ENCODE assay signal across 8 mouse cellular contexts in the genomic region with DNA sequence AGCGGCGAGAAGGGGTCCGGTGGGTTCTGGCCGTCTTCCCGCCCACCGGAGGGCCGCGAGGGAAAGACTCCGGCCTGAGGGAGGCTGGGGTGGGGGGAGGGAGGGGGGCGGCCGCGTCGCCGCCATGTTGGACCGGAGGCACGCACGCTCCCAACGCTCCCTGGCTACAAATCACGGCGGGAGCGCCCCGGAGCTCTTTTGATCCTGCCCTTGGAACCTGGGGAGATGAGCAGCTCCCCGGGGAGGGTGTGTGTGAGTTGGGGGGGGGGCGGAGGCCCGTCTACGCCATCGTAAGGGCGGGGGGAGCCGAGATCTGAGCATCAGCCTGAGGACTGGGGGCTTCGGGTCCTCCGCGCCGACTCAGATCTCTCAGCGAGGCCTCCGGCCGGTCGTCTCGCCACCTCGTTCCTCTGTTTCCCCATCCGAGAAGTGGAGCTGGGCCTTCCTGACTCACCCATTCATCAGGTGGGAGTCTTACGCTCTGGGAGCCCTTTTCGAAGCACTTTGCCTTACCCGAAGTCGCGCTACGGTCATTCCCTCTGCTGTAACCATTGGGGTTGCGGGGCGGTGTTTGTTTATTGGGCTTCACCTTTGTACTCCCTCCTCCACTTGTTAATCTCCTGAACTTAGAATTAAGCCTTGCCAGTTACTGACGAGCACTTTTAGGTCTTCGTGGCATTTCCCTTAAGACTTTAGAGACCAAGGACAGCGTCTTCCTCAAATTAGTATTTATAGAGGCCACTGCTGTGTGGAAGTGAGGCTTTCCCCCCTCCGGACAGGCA. TPM values are rescaled to one million over a fixed set of nuclear protein-coding genes. Genes with fewer than 3 reads are reported as not detected.
DNase-seq lines count a peak whose midpoint lies in the region; ATAC-seq lines count a peak whose summit lies in the region.

No protein-coding gene starts in this region.

- H3K4me3 ChIP-seq in heart, embryonic 10.5 days: peak overlapping the region; percentile 80
- peak overlapping the region; percentile 85 for H3K4me3 ChIP-seq in embryonic facial prominence, embryonic 11.5 days (ENCODE audit: low read depth, low read length)
- H3K4me3 ChIP-seq in intestine, embryonic 15.5 days (replicated peaks): peak overlapping the region; percentile 94
- peak overlapping the region; percentile 83 for H3K4me3 ChIP-seq in macrophage (ENCODE audit: inconsistent target)

- H3K4me1 ChIP-seq in heart, embryonic 10.5 days: peaks cover 18% of the 10 kb centered on the region
- H3K4me1 ChIP-seq in embryonic facial prominence, embryonic 11.5 days (ENCODE audit: control insufficient read depth, insufficient read depth, low read length): no peaks in the 10 kb centered on the region
- peaks cover 13% of the 10 kb centered on the region; the same call in 1 of the 2 replicates for H3K4me1 ChIP-seq in intestine, embryonic 15.5 days (replicated peaks)

- H3K36me3 ChIP-seq in heart, embryonic 10.5 days: peaks cover 18% of the 10 kb centered on the region
- H3K36me3 ChIP-seq in embryonic facial prominence, embryonic 11.5 days (replicated peaks; ENCODE audit: control insufficient read depth, insufficient read depth, low read depth, low read length): no peaks in the 10 kb centered on the region
- H3K36me3 ChIP-seq in intestine, embryonic 15.5 days: no peaks in the 10 kb centered on the region; the same call in 1 of the 2 replicates
- H3K36me3 ChIP-seq in macrophage (ENCODE audit: inconsistent target): 0 out of 2 replicates have a peak, but pooled peaks cover 8% of the 10 kb centered on the region

- H3K27ac ChIP-seq in heart, embryonic 10.5 days: peak overlapping the region; percentile 99
- H3K27ac ChIP-seq in embryonic facial prominence, embryonic 11.5 days (replicated peaks; ENCODE audit: low read depth, low read length): peak overlapping the region; percentile 93
- peak overlapping the region; percentile 97 for H3K27ac ChIP-seq in intestine, embryonic 15.5 days
- H3K27ac ChIP-seq in macrophage: peak overlapping the region; percentile 41

- H3K9me3 ChIP-seq in heart, embryonic 10.5 days: no peaks in the 10 kb centered on the region
- H3K9me3 ChIP-seq in embryonic facial prominence, embryonic 11.5 days (replicated peaks; ENCODE audit: control insufficient read depth, low read length): no peaks in the 10 kb centered on the region
- H3K9me3 ChIP-seq in intestine, embryonic 15.5 days: no peaks in the 10 kb centered on the region

- WGBS in heart, embryonic 10.5 days: under 1% methylated on average over 51 of the region's 52 CpGs
- under 1% methylated on average over 46 of the region's 52 CpGs for WGBS in embryonic facial prominence, embryonic 11.5 days
- 0% methylated on average over 44 of the region's 52 CpGs for WGBS in intestine, embryonic 15.5 days
- under 1% methylated on average over 49 of the region's 52 CpGs for WGBS in macrophage (ENCODE audit: missing documents)

- peak overlapping the region; percentile 48 for H3K4me2 ChIP-seq in embryonic facial prominence, embryonic 11.5 days (ENCODE audit: low read depth, low read length)
- peak overlapping the region; percentile 66 for H3K4me2 ChIP-seq in intestine, embryonic 15.5 days (replicated peaks)

- peak overlapping the region; percentile 94 for H3K9ac ChIP-seq in embryonic facial prominence, embryonic 11.5 days (replicated peaks; ENCODE audit: low read length)
- H3K9ac ChIP-seq in intestine, embryonic 15.5 days: peak overlapping the region; percentile 95

- ATAC-seq in embryonic facial prominence, embryonic 11.5 days (replicated peaks; ENCODE audit: insufficient number of reproducible peaks, low FRiP score, low TSS enrichment, low read depth): peak; percentile 75
- peak; percentile 85 for ATAC-seq in intestine, embryonic 15.5 days

- DNase-seq in heart, embryonic 10.5 days (ENCODE audit: low spot score): no peak
- DNase-seq in heart, adult 8-10 months (ENCODE audit: low spot score): no peak
- DNase-seq in ES-CJ7 (ENCODE audit: low read depth, low spot score): peak; percentile 50
- peak; percentile 68 for DNase-seq in embryonic facial prominence, embryonic 11.5 days (ENCODE audit: low spot score)
- no peak for DNase-seq in right cerebral cortex, adult 18-20 months
- DNase-seq in adrenal gland, adult 18-20 months (ENCODE audit: low spot score in 2 of 2): no peak

- 0 out of 2 replicates have a peak, but pooled peaks cover 6% of the 10 kb centered on the region for H3K27me3 ChIP-seq in heart, embryonic 10.5 days (ENCODE audit: insufficient read depth, poor library complexity, severe bottlenecking)
- H3K27me3 ChIP-seq in embryonic facial prominence, embryonic 11.5 days (ENCODE audit: control insufficient read depth, insufficient read depth, low read length): no peaks in the 10 kb centered on the region
- no peaks in the 10 kb centered on the region for H3K27me3 ChIP-seq in intestine, embryonic 15.5 days (replicated peaks)

- peaks cover 53% of the 10 kb centered on the region for H3K79me2 ChIP-seq in macrophage (ENCODE audit: inconsistent target)

RNA-seq across cellular contexts. Expression of gene Taf15, which starts 0.5 kb away (rescaled TPM):
- polyA plus RNA-seq in heart, embryonic 10.5 days (2016; fragmentation: Nextera tagmentation; extraction: Ambion mirVana): 8.0 and 8.6 TPM in 2 replicates
- total RNA-seq in heart, adult 8-10 months (2022): 10 to 100 TPM; 35.5 to 42.1 (median 38.4) TPM
- 7.5 and 8.9 TPM in 2 replicates for polyA plus RNA-seq in embryonic facial prominence, embryonic 11.5 days (2014; fragmentation: Nextera tagmentation; extraction: Ambion mirVana)
- 12.9 and 13.9 TPM in 2 replicates for polyA plus RNA-seq in intestine, embryonic 15.5 days (2015; fragmentation: Nextera tagmentation; extraction: Ambion mirVana)
- 100 to 1,000 TPM; 149 to 380 (median 244) TPM for total RNA-seq in macrophage (2018; cell fraction: chromatin; rRNA removed)
- 10 to 100 TPM; 28.5 to 47.1 (median 34.6) TPM for total RNA-seq in macrophage (2018; cell fraction: cytosol; rRNA removed)
- total RNA-seq in macrophage (2018; cell fraction: nucleus; rRNA removed): 100 to 1,000 TPM in 24 of 26 experiments, 10 to 100 TPM in 2; 90.4 to 230 (median 154) TPM
- polyA plus RNA-seq in macrophage (2018): 57.5 to 132 TPM (median 64.8 TPM) in 3 replicates
- total RNA-seq in adrenal gland, adult 18-20 months (2021): 10 to 100 TPM; 58.8 to 72.0 TPM

RNA-seq across cellular contexts. Expression of gene Mmp28, which starts 10.6 kb away (rescaled TPM):
- polyA plus RNA-seq in heart, embryonic 10.5 days (2016; fragmentation: Nextera tagmentation; extraction: Ambion mirVana): 1.9 and 3.1 TPM in 2 replicates
- 1 to 10 TPM; 2.4 to 5.4 (median 3.6) TPM for total RNA-seq in heart, adult 8-10 months (2022)
- polyA plus RNA-seq in embryonic facial prominence, embryonic 11.5 days (2014; fragmentation: Nextera tagmentation; extraction: Ambion mirVana): 3.2 and 3.8 TPM in 2 replicates
- 1.4 and 1.5 TPM in 2 replicates for polyA plus RNA-seq in intestine, embryonic 15.5 days (2015; fragmentation: Nextera tagmentation; extraction: Ambion mirVana)
- 1 to 10 TPM in 2 of 26 experiments, under 1 TPM in 18, not detected in 6; 0.26 to 2.0 (median 0.54) TPM for total RNA-seq in macrophage (2018; cell fraction: chromatin; rRNA removed)
- total RNA-seq in macrophage (2018; cell fraction: cytosol; rRNA removed): under 1 TPM; 0.18 to 0.85 (median 0.55) TPM
- total RNA-seq in macrophage (2018; cell fraction: nucleus; rRNA removed): 1 to 10 TPM in 13 of 26 experiments, under 1 TPM in 13; 0.16 to 2.6 (median 1.1) TPM
- polyA plus RNA-seq in macrophage (2018): 0.13 to 0.46 TPM (median 0.22 TPM) in 3 replicates
- 10 to 100 TPM; 10.7 to 11.5 TPM for total RNA-seq in adrenal gland, adult 18-20 months (2021)

RNA-seq across cellular contexts. Expression of gene 1700020L24Rik, which starts 35.9 kb away (rescaled TPM):
- polyA plus RNA-seq in heart, embryonic 10.5 days (2016; fragmentation: Nextera tagmentation; extraction: Ambion mirVana): 1.5 and 1.9 TPM in 2 replicates
- total RNA-seq in heart, adult 8-10 months (2022): not detected
- polyA plus RNA-seq in embryonic facial prominence, embryonic 11.5 days (2014; fragmentation: Nextera tagmentation; extraction: Ambion mirVana): 0.38 and 0.54 TPM in 2 replicates
- polyA plus RNA-seq in intestine, embryonic 15.5 days (2015; fragmentation: Nextera tagmentation; extraction: Ambion mirVana): 0.76 and 0.87 TPM in 2 replicates
- not detected for total RNA-seq in macrophage (2018; cell fraction: chromatin; rRNA removed)
- under 1 TPM in 23 of 26 experiments, not detected in 3; 0.18 to 0.97 (median 0.33) TPM for total RNA-seq in macrophage (2018; cell fraction: cytosol; rRNA removed)
- total RNA-seq in macrophage (2018; cell fraction: nucleus; rRNA removed): 1 to 10 TPM in 2 of 26 experiments, under 1 TPM in 3, not detected in 21; 0.65 to 1.4 (median 0.89) TPM
- polyA plus RNA-seq in macrophage (2018): 0.26 TPM in 1 of 3 replicates, not detected in the others
- total RNA-seq in adrenal gland, adult 18-20 months (2021): 1 to 10 TPM in 1 of 2 experiments, under 1 TPM in 1; 0.43 to 1.5 TPM

RNA-seq across cellular contexts. Expression of gene Gas2l2, which starts 44.2 kb away (rescaled TPM):
- 0.17 and 0.18 TPM in 2 replicates for polyA plus RNA-seq in heart, embryonic 10.5 days (2016; fragmentation: Nextera tagmentation; extraction: Ambion mirVana)
- not detected for total RNA-seq in heart, adult 8-10 months (2022)
- not detected in 2 replicates for polyA plus RNA-seq in embryonic facial prominence, embryonic 11.5 days (2014; fragmentation: Nextera tagmentation; extraction: Ambion mirVana)
- 0.13 TPM in 1 of 2 replicates, not detected in the other for polyA plus RNA-seq in intestine, embryonic 15.5 days (2015; fragmentation: Nextera tagmentation; extraction: Ambion mirVana)
- not detected for total RNA-seq in macrophage (2018; cell fraction: chromatin; rRNA removed)
- not detected for total RNA-seq in macrophage (2018; cell fraction: cytosol; rRNA removed)
- not detected for total RNA-seq in macrophage (2018; cell fraction: nucleus; rRNA removed)
- polyA plus RNA-seq in macrophage (2018): not detected in 3 replicates
- total RNA-seq in adrenal gland, adult 18-20 months (2021): not detected

RNA-seq across cellular contexts. Expression of gene Heatr9, which starts 48.5 kb away (rescaled TPM):
- not detected in 2 replicates for polyA plus RNA-seq in heart, embryonic 10.5 days (2016; fragmentation: Nextera tagmentation; extraction: Ambion mirVana)
- not detected for total RNA-seq in heart, adult 8-10 months (2022)
- polyA plus RNA-seq in embryonic facial prominence, embryonic 11.5 days (2014; fragmentation: Nextera tagmentation; extraction: Ambion mirVana): not detected in 2 replicates
- polyA plus RNA-seq in intestine, embryonic 15.5 days (2015; fragmentation: Nextera tagmentation; extraction: Ambion mirVana): not detected in 2 replicates
- total RNA-seq in macrophage (2018; cell fraction: chromatin; rRNA removed): 10 to 100 TPM in 13 of 26 experiments, 1 to 10 TPM in 4, under 1 TPM in 2, not detected in 7; 0.46 to 47.2 (median 24.0) TPM
- total RNA-seq in macrophage (2018; cell fraction: cytosol; rRNA removed): 1 to 10 TPM in 13 of 26 experiments, under 1 TPM in 9, not detected in 4; 0.06 to 7.3 (median 3.8) TPM
- 10 to 100 TPM in 11 of 26 experiments, 1 to 10 TPM in 7, under 1 TPM in 2, not detected in 6; 0.30 to 52.8 (median 16.6) TPM for total RNA-seq in macrophage (2018; cell fraction: nucleus; rRNA removed)
- 0.34 TPM in 1 of 3 replicates, not detected in the others for polyA plus RNA-seq in macrophage (2018)
- total RNA-seq in adrenal gland, adult 18-20 months (2021): under 1 TPM in 1 of 2 experiments, not detected in 1; 0.16 TPM

Comparison
In these comparisons a context has a peak if more than half of its experiments do, and no peak if none do; other contexts are left out.
1. DNase-seq: peak in ES-CJ7 (single experiment) and embryonic facial prominence, embryonic 11.5 days (single experiment); none in heart, embryonic 10.5 days (single experiment), heart, adult 8-10 months (single experiment), right cerebral cortex, adult 18-20 months (single experiment) and adrenal gland, adult 18-20 months (0 of 2).
2. H3K27ac ChIP-seq: peak in every context shown above with its lines; median percentile 99 in heart, embryonic 10.5 days; 97 in intestine, embryonic 15.5 days; 93 in embryonic facial prominence, embryonic 11.5 days; 41 in macrophage.
3. Peak in every context shown above with its lines, with median percentiles within 50 percentile points of each other: H3K4me3 ChIP-seq.